Mouse (Mus musculus) myocyte (in vitro differentiated cells): ENCODE measurements around the gene Vopp1. TPM values are rescaled to one million over a fixed set of nuclear protein-coding genes. Genes with fewer than 3 reads are reported as not detected.
A peak's percentile ranks its signal among the peaks of the same experiment; 100 is the strongest.

ENCODE experiments used
- H3K27me3 ChIP-seq: one replicate; pipeline ENCODE4 v1.6.1; 2011; ENCODE audit not compliant: control insufficient read depth, insufficient read depth, insufficient read length
- H3K36me3 ChIP-seq: one replicate; pipeline ENCODE4 v1.6.1; 2011; ENCODE audit not compliant: control insufficient read depth, insufficient read depth
- H3K4me2 ChIP-seq: one replicate; pipeline ENCODE4 v1.6.1; 2011; ENCODE audit warnings: low read depth, control low read depth
- H3K4me3 ChIP-seq: one replicate; pipeline ENCODE4 v1.5.1; 2011; ENCODE audit warnings: mild to moderate bottlenecking, control low read depth, moderate library complexity
- H3K79me2 ChIP-seq: one replicate; pipeline ENCODE4 v1.6.1; 2011; ENCODE audit not compliant: control insufficient read depth, insufficient read depth
- H3ac ChIP-seq: one replicate; pipeline ENCODE4 v1.6.1; 2011; ENCODE audit not compliant: control insufficient read depth, insufficient read length
- CEBPB ChIP-seq: IDR thresholded peaks from 2 replicates; pipeline ENCODE4 v1.6.1; 2011; ENCODE audit warnings: mild to moderate bottlenecking, moderate library complexity; ENCODE audit not compliant: poor library complexity, insufficient read depth, severe bottlenecking
- E2F4 ChIP-seq: IDR thresholded peaks from one replicate; pipeline ENCODE4 v1.6.1; 2011; ENCODE audit warnings: mild to moderate bottlenecking, control low read depth, moderate library complexity; ENCODE audit not compliant: insufficient read depth
- MAX ChIP-seq: IDR thresholded peaks from one replicate; pipeline ENCODE4 v1.6.1; 2011; ENCODE audit warnings: low read depth, mild to moderate bottlenecking, control low read depth
- MYOD1 ChIP-seq, 3 experiments: IDR thresholded peaks; one replicate each; pipeline ENCODE4 v1.6.1; 2011; ENCODE audit warnings: control low read depth in 2 of 3, low read depth in 2 of 3, mild to moderate bottlenecking in 2 of 3, moderate library complexity in 1 of 3; ENCODE audit not compliant: insufficient read length in 2 of 3, control insufficient read depth in 1 of 3
- MYOG ChIP-seq, 3 experiments: IDR thresholded peaks; one replicate each; pipeline ENCODE4 v1.6.1; 2011; ENCODE audit warnings: control low read depth in 2 of 3, low read depth in 2 of 3, mild to moderate bottlenecking in 2 of 3; ENCODE audit not compliant: insufficient read length in 2 of 3, control insufficient read depth in 1 of 3, insufficient read depth in 1 of 3
- POLR2A ChIP-seq: IDR thresholded peaks from one replicate; pipeline ENCODE4 v1.6.1; 2011; ENCODE audit warnings: low read depth, mild to moderate bottlenecking, control low read depth, moderate library complexity; ENCODE audit not compliant: insufficient read length
- POLR2AphosphoS2 ChIP-seq: IDR thresholded peaks from one replicate; pipeline ENCODE4 v1.6.1; 2011; ENCODE audit warnings: low read depth, control low read depth; ENCODE audit not compliant: insufficient read length
- REST ChIP-seq: IDR thresholded peaks from one replicate; pipeline ENCODE4 v1.6.1; 2011; ENCODE audit warnings: mild to moderate bottlenecking, control low read depth, moderate library complexity; ENCODE audit not compliant: insufficient read depth, insufficient read length
- SRF ChIP-seq: IDR thresholded peaks from one replicate; pipeline ENCODE4 v1.6.1; 2011; ENCODE audit warnings: low read depth; ENCODE audit not compliant: control insufficient read depth, insufficient read length
- TCF12 ChIP-seq: IDR thresholded peaks from one replicate; pipeline ENCODE4 v1.6.1; 2011; ENCODE audit warnings: mild to moderate bottlenecking, control low read depth; ENCODE audit not compliant: poor library complexity, insufficient read depth, severe bottlenecking
- TCF3 ChIP-seq: IDR thresholded peaks from one replicate; pipeline ENCODE4 v1.6.1; 2011; ENCODE audit warnings: low read depth, control low read depth; ENCODE audit not compliant: insufficient read length
- USF1 ChIP-seq: IDR thresholded peaks from one replicate; pipeline ENCODE4 v1.6.1; 2011; ENCODE audit warnings: low read depth, mild to moderate bottlenecking, control low read depth, moderate library complexity
- polyA plus RNA-seq: library from polyadenylated mRNA; unstranded; fragments of >200 nt; fragmentation: generic; extraction: Trizol; gene quantifications from one replicate; pipeline ENCODE4 v1.2.1, GENCODE M21; 2012; ENCODE audit warnings: missing spikeins

Gene Vopp1
- polyA plus RNA-seq, 1 experiment, result 13.7 TPM

- Histone ChIP-seq H3ac (peak overlapping the region; percentile 28), H3K79me2 (peaks cover 8% of the 10 kb centered on the region), H3K36me3 (no peaks in the 10 kb centered on the region), H3K4me2 (peak overlapping the region; percentile 74), H3K4me3 (peak overlapping the region; percentile 78), H3K27me3 (no peaks in the 10 kb centered on the region)
- TF ChIP-seq REST, result no peak
- no peak for TF ChIP-seq TCF3
- no peak for TF ChIP-seq MAX
- TF ChIP-seq POLR2AphosphoS2, result no peak
- TF ChIP-seq SRF, result no peak
- no peak for TF ChIP-seq MYOG (IDR thresholded peaks at IDR 0.05; ENCODE audit: control insufficient read depth in 1 of 3, insufficient read depth in 1 of 3, insufficient read length in 2 of 3, low read depth in 2 of 3)
- no peak for TF ChIP-seq TCF12
- TF ChIP-seq E2F4, result no peak
- no peak for TF ChIP-seq USF1
These were observed 121.3 kb downstream of the Vopp1 start for GRCm38 (mm10) chr6:57703703-57704102.

DNA sequence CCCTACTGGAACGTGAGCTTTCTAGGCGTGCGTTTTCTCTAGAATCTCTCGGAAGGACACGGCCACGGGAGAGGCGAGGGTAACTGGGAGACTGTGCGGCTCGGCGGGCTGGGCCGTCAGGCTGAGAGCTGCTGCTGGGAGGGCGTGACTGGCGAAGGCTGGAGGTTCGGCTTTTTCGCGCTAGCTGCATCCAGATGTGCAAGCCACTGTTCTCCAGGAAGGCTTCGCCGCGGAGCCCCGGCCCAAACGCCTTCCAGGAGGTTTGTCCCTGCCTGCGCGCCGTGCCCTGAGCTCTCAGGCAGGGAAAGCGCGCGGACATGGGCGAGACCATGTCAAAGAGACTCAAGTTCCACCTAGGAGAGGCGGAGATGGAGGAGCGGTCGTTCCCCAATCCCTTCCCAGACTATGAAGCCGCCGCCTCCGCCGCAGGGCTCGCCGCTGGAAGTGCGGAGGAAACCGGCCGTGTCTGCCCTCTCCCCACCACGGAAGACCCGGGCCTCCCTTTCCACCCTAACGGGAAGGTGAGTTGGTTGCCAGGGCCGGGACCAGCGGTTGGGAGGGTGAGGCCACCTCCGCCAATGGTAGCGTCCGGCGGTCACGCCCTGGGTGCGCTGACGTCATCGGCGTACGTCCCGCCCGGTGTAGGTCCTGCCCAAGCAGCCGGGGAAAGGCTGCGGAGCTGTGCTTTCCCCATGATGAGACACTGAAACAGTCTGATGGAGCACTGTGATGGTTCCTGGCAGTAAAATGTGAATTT, 122.0 kb downstream of the Vopp1 start:
- H3K79me2 ChIP-seq, result peaks cover 8% of the 10 kb centered on the region
- no peaks in the 10 kb centered on the region for H3K36me3 ChIP-seq
- peak overlapping the region; percentile 78 for H3K4me3 ChIP-seq
- TF ChIP-seq TCF3 (no peak), SRF (no peak), POLR2AphosphoS2 (peak; percentile 95), MYOD1 (IDR thresholded peaks at IDR 0.05; ENCODE audit: control insufficient read depth in 1 of 3, insufficient read length in 2 of 3, low read depth in 2 of 3) (peak in 1 of 3 experiments; percentile 40), MYOG (IDR thresholded peaks at IDR 0.05; ENCODE audit: control insufficient read depth in 1 of 3, insufficient read depth in 1 of 3, insufficient read length in 2 of 3, low read depth in 2 of 3) (peak in 2 of 3 experiments; percentile 23 to 40), E2F4 (peak; percentile 52), REST (no peak), CEBPB (no peak), POLR2A (peak; percentile 87), MAX (no peak), USF1 (no peak)
- no peaks in the 10 kb centered on the region for H3K27me3 ChIP-seq
- H3K4me2 ChIP-seq, result peak overlapping the region; percentile 74
- H3ac ChIP-seq, result peak overlapping the region; percentile 28

- H3K36me3 ChIP-seq, result no peaks in the 10 kb centered on the region
- H3K27me3 ChIP-seq, result no peaks in the 10 kb centered on the region
- H3K4me2 ChIP-seq, result peak within 1 kb of the TSS; percentile 74
- peak within 1 kb of the TSS; percentile 28 for H3ac ChIP-seq
- peak within 1 kb of the TSS; percentile 78 for H3K4me3 ChIP-seq
- TF ChIP-seq POLR2A (no peak), TCF12 (no peak), SRF (no peak), MAX (no peak), CEBPB (no peak), POLR2AphosphoS2 (no peak), TCF3 (no peak)
- H3K79me2 ChIP-seq, result peaks cover 8% of the 10 kb centered on the region
These were observed 122.6 kb downstream of the Vopp1 start, which contains the start of gene Lancl2 for GRCm38 (mm10) chr6:57702376-57702742. TSS of gene Lancl2 (plus strand) at chr6:57702540.

DNA sequence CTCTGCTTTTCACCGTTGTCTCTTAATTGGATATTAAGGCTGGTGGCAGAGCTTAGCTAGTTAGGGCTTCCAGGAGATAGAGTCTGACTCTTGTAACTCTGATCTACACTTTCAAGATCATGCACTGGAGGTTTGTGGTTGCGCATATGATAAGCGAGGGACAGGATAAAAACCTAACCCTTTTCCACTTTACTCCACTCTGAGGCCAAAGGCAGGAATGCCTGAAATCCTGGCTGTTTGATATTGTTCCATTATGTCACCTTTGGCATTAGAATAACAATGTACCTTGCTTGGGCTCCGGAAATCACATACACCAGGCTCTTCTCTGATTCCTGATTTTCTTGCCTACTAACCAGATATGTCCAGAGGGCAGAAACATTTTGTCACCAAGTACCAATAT, 123.3 kb downstream of the Vopp1 start:
- Histone ChIP-seq H3K27me3 (no peaks in the 10 kb centered on the region), H3ac (no peak overlapping the region), H3K36me3 (no peaks in the 10 kb centered on the region), H3K4me2 (no peak overlapping the region), H3K79me2 (peaks cover 8% of the 10 kb centered on the region), H3K4me3 (peak overlapping the region; percentile 78)
- no peak for TF ChIP-seq MYOG (IDR thresholded peaks at IDR 0.05; ENCODE audit: control insufficient read depth in 1 of 3, insufficient read depth in 1 of 3, insufficient read length in 2 of 3, low read depth in 2 of 3)
- no peak for TF ChIP-seq E2F4
- TF ChIP-seq SRF, result no peak
- no peak for TF ChIP-seq TCF12
- TF ChIP-seq USF1, result no peak
- TF ChIP-seq REST, result no peak
- TF ChIP-seq MYOD1 (IDR thresholded peaks at IDR 0.05; ENCODE audit: control insufficient read depth in 1 of 3, insufficient read length in 2 of 3, low read depth in 2 of 3), result no peak
- no peak for TF ChIP-seq POLR2AphosphoS2
- TF ChIP-seq CEBPB, result no peak
- no peak for TF ChIP-seq TCF3
- TF ChIP-seq MAX, result no peak
- no peak for TF ChIP-seq POLR2A

- TF ChIP-seq TCF3 (no peak), E2F4 (no peak), USF1 (no peak), SRF (no peak), REST (no peak), MAX (no peak), MYOG (IDR thresholded peaks at IDR 0.05; ENCODE audit: control insufficient read depth in 1 of 3, insufficient read depth in 1 of 3, insufficient read length in 2 of 3, low read depth in 2 of 3) (no peak), POLR2AphosphoS2 (no peak), CEBPB (no peak), POLR2A (no peak), TCF12 (no peak)
- H3K27me3 ChIP-seq, result no peaks in the 10 kb centered on the region
- no peak overlapping the region for H3K4me2 ChIP-seq
- no peak overlapping the region for H3ac ChIP-seq
- peaks cover 10% of the 10 kb centered on the region for H3K79me2 ChIP-seq
- H3K36me3 ChIP-seq, result no peaks in the 10 kb centered on the region
- no peak overlapping the region for H3K4me3 ChIP-seq
These were observed 131.8 kb downstream of the Vopp1 start for GRCm38 (mm10) chr6:57693116-57693515.
